Mouse (Mus musculus): ENCODE data around the gene Trip4. TPM values are rescaled to one million over a fixed set of nuclear protein-coding genes. Genes with fewer than 3 reads are reported as not detected.

Gene Trip4
- polyA plus RNA-seq, 1 experiment from 2014 or later, result 29.7 TPM

GRCm38 (mm10) chr9:65890143-65890628 is 18.4 kb downstream of the Trip4 start, which contains the start of gene Pclaf:
Pclaf (plus strand) TSS chr9:65890237.
- Histone ChIP-seq H3K9me3 (no peaks in the 10 kb centered on the region), H3K36me3 (peaks cover 29% of the 10 kb centered on the region), H3K4me3 (peak within 1 kb of the TSS; percentile 84), H3K27ac (peak within 1 kb of the TSS; percentile 93), H3K4me1 (replicated peaks) (peaks cover 32% of the 10 kb centered on the region), H3K27me3 (ENCODE audit: insufficient read depth, poor library complexity, severe bottlenecking) (no peaks in the 10 kb centered on the region)
- DNase-seq (ENCODE audit: low spot score), result peak; percentile 87
- 0% methylated on average over 21 of the region's 21 CpGs for WGBS

- peaks cover 18% of the 10 kb centered on the region for H3K4me1 ChIP-seq (replicated peaks)
- H3K27me3 ChIP-seq (ENCODE audit: insufficient read depth, poor library complexity, severe bottlenecking), result no peaks in the 10 kb centered on the region
Observed at GRCm38 (mm10) chr9:65884564-65885315, 23.9 kb downstream of the Trip4 start.

GRCm38 (mm10) chr9:65859656-65860055 is 48.9 kb downstream of the Trip4 start:
- Histone ChIP-seq H3K36me3 (peaks cover 83% of the 10 kb centered on the region), H3K27me3 (ENCODE audit: insufficient read depth, poor library complexity, severe bottlenecking) (no peaks in the 10 kb centered on the region), H3K9me3 (no peaks in the 10 kb centered on the region), H3K4me3 (no peak overlapping the region), H3K27ac (no peak overlapping the region), H3K4me1 (replicated peaks) (no peaks in the 10 kb centered on the region)
- WGBS, result 73% methylated on average over 1 of the region's 1 CpGs
- DNase-seq (ENCODE audit: low spot score), result no peak

More at GRCm38 (mm10) chr9:65884564-65885315, 23.9 kb downstream of the Trip4 start:
- Histone ChIP-seq H3K4me3 (peak overlapping the region; percentile 72), H3K36me3 (peaks cover 10% of the 10 kb centered on the region; the same call in 1 of the 2 replicates), H3K9me3 (no peaks in the 10 kb centered on the region), H3K27ac (peak overlapping the region; percentile 88)
- under 1% methylated on average over 37 of the region's 37 CpGs for whole genome bisulfite sequencing
- peak; percentile 90 for DNase-seq (ENCODE audit: low spot score)

- no peak for DNase-seq (ENCODE audit: low spot score)
- peaks cover 6% of the 10 kb centered on the region for H3K4me1 ChIP-seq (replicated peaks)
Observed at GRCm38 (mm10) chr9:65850203-65850602, 58.4 kb downstream of the Trip4 start.

GRCm38 (mm10) chr9:65848154-65848553 is 60.4 kb downstream of the Trip4 start:
- DNase-seq (ENCODE audit: low spot score), result no peak
- Histone ChIP-seq H3K36me3 (peaks cover 14% of the 10 kb centered on the region), H3K4me1 (replicated peaks) (peaks cover 15% of the 10 kb centered on the region), H3K9me3 (no peaks in the 10 kb centered on the region), H3K27ac (no peak overlapping the region), H3K27me3 (ENCODE audit: insufficient read depth, poor library complexity, severe bottlenecking) (no peaks in the 10 kb centered on the region), H3K4me3 (no peak overlapping the region)

More at GRCm38 (mm10) chr9:65850203-65850602, 58.4 kb downstream of the Trip4 start:
- WGBS, result 30% methylated on average over 1 of the region's 1 CpGs
- Histone ChIP-seq H3K27me3 (ENCODE audit: insufficient read depth, poor library complexity, severe bottlenecking) (no peaks in the 10 kb centered on the region), H3K9me3 (no peaks in the 10 kb centered on the region), H3K4me3 (no peak overlapping the region), H3K36me3 (peaks cover 34% of the 10 kb centered on the region), H3K27ac (no peak overlapping the region)

GRCm38 (mm10) chr9:65844421-65845165 is 64.0 kb downstream of the Trip4 start:
- WGBS, result 77% methylated on average over 7 of the region's 7 CpGs

GRCm38 (mm10) chr9:65839841-65840240 is 68.8 kb downstream of the Trip4 start:
- Histone ChIP-seq H3K27me3 (ENCODE audit: insufficient read depth, poor library complexity, severe bottlenecking) (no peaks in the 10 kb centered on the region), H3K4me1 (replicated peaks) (peaks cover 8% of the 10 kb centered on the region), H3K9me3 (no peaks in the 10 kb centered on the region), H3K4me3 (no peak overlapping the region), H3K27ac (no peak overlapping the region), H3K36me3 (peaks cover 25% of the 10 kb centered on the region)
- no peak for DNase-seq (ENCODE audit: low spot score)
- WGBS, result 96% methylated on average over 1 of the region's 1 CpGs

More at GRCm38 (mm10) chr9:65844421-65845165, 64.0 kb downstream of the Trip4 start:
- Histone ChIP-seq H3K4me1 (replicated peaks) (peaks cover 15% of the 10 kb centered on the region), H3K4me3 (no peak overlapping the region), H3K9me3 (no peaks in the 10 kb centered on the region), H3K27me3 (ENCODE audit: insufficient read depth, poor library complexity, severe bottlenecking) (no peaks in the 10 kb centered on the region), H3K27ac (no peak overlapping the region), H3K36me3 (peaks cover 10% of the 10 kb centered on the region)
- DNase-seq (ENCODE audit: low spot score), result no peak

GRCm38 (mm10) chr9:65836916-65837315 is 71.7 kb downstream of the Trip4 start:
- no peak overlapping the region for H3K4me3 ChIP-seq
- peaks cover 26% of the 10 kb centered on the region for H3K36me3 ChIP-seq
- H3K4me1 ChIP-seq (replicated peaks), result peaks cover 32% of the 10 kb centered on the region
- no peak for DNase-seq (ENCODE audit: low spot score)
- no peak overlapping the region for H3K27ac ChIP-seq
- no peaks in the 10 kb centered on the region for H3K9me3 ChIP-seq
- H3K27me3 ChIP-seq (ENCODE audit: insufficient read depth, poor library complexity, severe bottlenecking), result no peaks in the 10 kb centered on the region

- H3K9me3 ChIP-seq, result no peaks in the 10 kb centered on the region
- WGBS, result 81% methylated on average over 10 of the region's 10 CpGs
- peaks cover 23% of the 10 kb centered on the region for H3K36me3 ChIP-seq
- DNase-seq (ENCODE audit: low spot score), result no peak
- H3K27me3 ChIP-seq (ENCODE audit: insufficient read depth, poor library complexity, severe bottlenecking), result no peaks in the 10 kb centered on the region
- peaks cover 53% of the 10 kb centered on the region for H3K4me1 ChIP-seq (replicated peaks)
- no peak overlapping the region for H3K4me3 ChIP-seq
- H3K27ac ChIP-seq, result peak overlapping the region; percentile 73
Observed at GRCm38 (mm10) chr9:65834628-65835354, 73.8 kb downstream of the Trip4 start.

- no peak for DNase-seq (ENCODE audit: low spot score)
- Histone ChIP-seq H3K27me3 (ENCODE audit: insufficient read depth, poor library complexity, severe bottlenecking) (0 out of 2 replicates have a peak, but pooled peaks cover under 1% of the 10 kb centered on the region), H3K27ac (peak overlapping the region; percentile 62), H3K4me1 (replicated peaks) (peaks cover 59% of the 10 kb centered on the region), H3K9me3 (no peaks in the 10 kb centered on the region), H3K36me3 (peaks cover 21% of the 10 kb centered on the region), H3K4me3 (no peak overlapping the region)
Observed at GRCm38 (mm10) chr9:65833640-65834039, 75.0 kb downstream of the Trip4 start.

GRCm38 (mm10) chr9:65833230-65833629 is 75.4 kb downstream of the Trip4 start:
- Histone ChIP-seq H3K36me3 (peaks cover 17% of the 10 kb centered on the region), H3K9me3 (no peaks in the 10 kb centered on the region), H3K4me1 (replicated peaks) (peaks cover 63% of the 10 kb centered on the region), H3K27me3 (ENCODE audit: insufficient read depth, poor library complexity, severe bottlenecking) (0 out of 2 replicates have a peak, but pooled peaks cover 4% of the 10 kb centered on the region), H3K27ac (no peak overlapping the region; the same call in 1 of the 2 replicates), H3K4me3 (no peak overlapping the region)
- WGBS, result 30% methylated on average over 2 of the region's 2 CpGs
- no peak for DNase-seq (ENCODE audit: low spot score)

GRCm38 (mm10) chr9:65832041-65832440 is 76.6 kb downstream of the Trip4 start:
- Histone ChIP-seq H3K27me3 (ENCODE audit: insufficient read depth, poor library complexity, severe bottlenecking) (0 out of 2 replicates have a peak, but pooled peaks cover 4% of the 10 kb centered on the region), H3K4me3 (peak overlapping the region; percentile 13; the same call in 1 of the 2 replicates), H3K4me1 (replicated peaks) (peaks cover 67% of the 10 kb centered on the region), H3K36me3 (peaks cover 7% of the 10 kb centered on the region; the same call in 1 of the 2 replicates), H3K27ac (peak overlapping the region; percentile 62), H3K9me3 (no peaks in the 10 kb centered on the region)
- DNase-seq (ENCODE audit: low spot score), result no peak
- WGBS, result 39% methylated on average over 2 of the region's 2 CpGs
